Mouse (Mus musculus): ENCODE results near the gene Cyp2u1. TPM values are rescaled to one million over a fixed set of nuclear protein-coding genes. Genes with fewer than 3 reads are reported as not detected.

The Cyp2u1 gene
- total RNA-seq, 1 experiment from 2014 or later = 1.9 TPM

GRCm38 (mm10) chr3:131270381-131270780 lies 32.6 kb downstream of the Cyp2u1 start:
- no peak for ATAC-seq (replicated peaks in 1 of 2; ENCODE audit: insufficient read depth in 1 of 2, low FRiP score in 2 of 2, low TSS enrichment in 1 of 2, low read depth in 1 of 2, poor library complexity in 2 of 2, severe bottlenecking in 2 of 2)

- ATAC-seq (replicated peaks in 1 of 2; ENCODE audit: insufficient read depth in 1 of 2, low FRiP score in 2 of 2, low TSS enrichment in 1 of 2, low read depth in 1 of 2, poor library complexity in 2 of 2, severe bottlenecking in 2 of 2) = no peak
Measured at GRCm38 (mm10) chr3:131266366-131267050, 36.5 kb downstream of the Cyp2u1 start.

- no peak for ATAC-seq (replicated peaks in 1 of 2; ENCODE audit: insufficient read depth in 1 of 2, low FRiP score in 2 of 2, low TSS enrichment in 1 of 2, low read depth in 1 of 2, poor library complexity in 2 of 2, severe bottlenecking in 2 of 2)
Measured at GRCm38 (mm10) chr3:131265516-131265915, 37.5 kb downstream of the Cyp2u1 start.

GRCm38 (mm10) chr3:131263766-131264486 lies 39.1 kb downstream of the Cyp2u1 start:
- ATAC-seq (replicated peaks in 1 of 2; ENCODE audit: insufficient read depth in 1 of 2, low FRiP score in 2 of 2, low TSS enrichment in 1 of 2, low read depth in 1 of 2, poor library complexity in 2 of 2, severe bottlenecking in 2 of 2) = no peak

- ATAC-seq (replicated peaks in 1 of 2; ENCODE audit: insufficient read depth in 1 of 2, low FRiP score in 2 of 2, low TSS enrichment in 1 of 2, low read depth in 1 of 2, poor library complexity in 2 of 2, severe bottlenecking in 2 of 2) = no peak
Measured at GRCm38 (mm10) chr3:131260418-131260817, 42.6 kb downstream of the Cyp2u1 start.

GRCm38 (mm10) chr3:131259392-131259965 lies 43.5 kb downstream of the Cyp2u1 start:
- ATAC-seq (replicated peaks in 1 of 2; ENCODE audit: insufficient read depth in 1 of 2, low FRiP score in 2 of 2, low TSS enrichment in 1 of 2, low read depth in 1 of 2, poor library complexity in 2 of 2, severe bottlenecking in 2 of 2) = no peak

GRCm38 (mm10) chr3:131258921-131259320 lies 44.1 kb downstream of the Cyp2u1 start:
- ATAC-seq (replicated peaks in 1 of 2; ENCODE audit: insufficient read depth in 1 of 2, low FRiP score in 2 of 2, low TSS enrichment in 1 of 2, low read depth in 1 of 2, poor library complexity in 2 of 2, severe bottlenecking in 2 of 2) = no peak

- ATAC-seq (replicated peaks in 1 of 2; ENCODE audit: insufficient read depth in 1 of 2, low FRiP score in 2 of 2, low TSS enrichment in 1 of 2, low read depth in 1 of 2, poor library complexity in 2 of 2, severe bottlenecking in 2 of 2) = no peak
Measured at GRCm38 (mm10) chr3:131255399-131255981, 47.5 kb downstream of the Cyp2u1 start.

- no peak for ATAC-seq (replicated peaks in 1 of 2; ENCODE audit: insufficient read depth in 1 of 2, low FRiP score in 2 of 2, low TSS enrichment in 1 of 2, low read depth in 1 of 2, poor library complexity in 2 of 2, severe bottlenecking in 2 of 2)
Measured at GRCm38 (mm10) chr3:131254991-131255390, 48.0 kb downstream of the Cyp2u1 start.

GRCm38 (mm10) chr3:131251601-131252000 lies 51.4 kb downstream of the Cyp2u1 start:
- no peak for ATAC-seq (replicated peaks in 1 of 2; ENCODE audit: insufficient read depth in 1 of 2, low FRiP score in 2 of 2, low TSS enrichment in 1 of 2, low read depth in 1 of 2, poor library complexity in 2 of 2, severe bottlenecking in 2 of 2)

- ATAC-seq (replicated peaks in 1 of 2; ENCODE audit: insufficient read depth in 1 of 2, low FRiP score in 2 of 2, low TSS enrichment in 1 of 2, low read depth in 1 of 2, poor library complexity in 2 of 2, severe bottlenecking in 2 of 2) = no peak
Measured at GRCm38 (mm10) chr3:131250978-131251377, 52.0 kb downstream of the Cyp2u1 start.

- ATAC-seq (replicated peaks in 1 of 2; ENCODE audit: insufficient read depth in 1 of 2, low FRiP score in 2 of 2, low TSS enrichment in 1 of 2, low read depth in 1 of 2, poor library complexity in 2 of 2, severe bottlenecking in 2 of 2) = no peak
Measured at GRCm38 (mm10) chr3:131250283-131250682, 52.7 kb downstream of the Cyp2u1 start.

- no peak for ATAC-seq (replicated peaks in 1 of 2; ENCODE audit: insufficient read depth in 1 of 2, low FRiP score in 2 of 2, low TSS enrichment in 1 of 2, low read depth in 1 of 2, poor library complexity in 2 of 2, severe bottlenecking in 2 of 2)
Measured at GRCm38 (mm10) chr3:131248444-131248843, 54.6 kb downstream of the Cyp2u1 start.

GRCm38 (mm10) chr3:131247851-131248250 lies 55.2 kb downstream of the Cyp2u1 start:
- ATAC-seq (replicated peaks in 1 of 2; ENCODE audit: insufficient read depth in 1 of 2, low FRiP score in 2 of 2, low TSS enrichment in 1 of 2, low read depth in 1 of 2, poor library complexity in 2 of 2, severe bottlenecking in 2 of 2) = no peak

GRCm38 (mm10) chr3:131247447-131247846 lies 55.6 kb downstream of the Cyp2u1 start:
- ATAC-seq (replicated peaks in 1 of 2; ENCODE audit: insufficient read depth in 1 of 2, low FRiP score in 2 of 2, low TSS enrichment in 1 of 2, low read depth in 1 of 2, poor library complexity in 2 of 2, severe bottlenecking in 2 of 2) = no peak

- ATAC-seq (replicated peaks in 1 of 2; ENCODE audit: insufficient read depth in 1 of 2, low FRiP score in 2 of 2, low TSS enrichment in 1 of 2, low read depth in 1 of 2, poor library complexity in 2 of 2, severe bottlenecking in 2 of 2) = no peak
Measured at GRCm38 (mm10) chr3:131246579-131247046, 56.4 kb downstream of the Cyp2u1 start.

- ATAC-seq (replicated peaks in 1 of 2; ENCODE audit: insufficient read depth in 1 of 2, low FRiP score in 2 of 2, low TSS enrichment in 1 of 2, low read depth in 1 of 2, poor library complexity in 2 of 2, severe bottlenecking in 2 of 2) = peak; percentile 49 to 57; a peak in 2 of 4 replicates
Measured at GRCm38 (mm10) chr3:131245766-131246578, 57.1 kb downstream of the Cyp2u1 start.

All from hematopoietic stem cell, adult 5-6 weeks (primary cell).